Mouse (Mus musculus) midbrain, embryonic 15.5 days (tissue): Measurements from ENCODE around the gene Epyc. TPM values are rescaled to one million over a fixed set of nuclear protein-coding genes. Genes with fewer than 3 reads are reported as not detected.

ENCODE experiments used
- ATAC-seq: fragments of 200-750 bp; cut with Nextera tagmentation; replicated peaks from 2 replicates; pipeline ENCODE4 v1.8.0; 2017; ENCODE audit warnings: moderate TSS enrichment
- H3K27ac ChIP-seq: fragments of 300-500 bp; sonication (generic); 2 replicates; pipeline ENCODE4 v1.5.1; 2015; ENCODE audit warnings: mild to moderate bottlenecking, inconsistent platforms
- H3K27me3 ChIP-seq: fragments of 300-500 bp; sonication (generic); replicated peaks from 2 replicates; pipeline ENCODE4 v1.6.1; 2015; ENCODE audit warnings: inconsistent platforms
- H3K36me3 ChIP-seq: fragments of 300-500 bp; sonication (generic); replicated peaks from 2 replicates; pipeline ENCODE4 v1.6.1; 2015; ENCODE audit warnings: inconsistent platforms
- H3K4me1 ChIP-seq: fragments of 300-500 bp; sonication (generic); 2 replicates; pipeline ENCODE4 v1.6.1; 2015; ENCODE audit warnings: inconsistent platforms
- H3K4me2 ChIP-seq: fragments of 300-500 bp; sonication (generic); 2 replicates; pipeline ENCODE4 v1.6.1; 2015; ENCODE audit warnings: inconsistent platforms, mild to moderate bottlenecking, moderate library complexity
- H3K4me3 ChIP-seq: fragments of 300-500 bp; sonication (generic); 2 replicates; pipeline ENCODE4 v1.5.1; 2015; ENCODE audit warnings: mild to moderate bottlenecking, inconsistent platforms
- H3K9ac ChIP-seq: fragments of 300-500 bp; sonication (generic); 2 replicates; pipeline ENCODE4 v1.6.1; 2015; ENCODE audit warnings: mild to moderate bottlenecking, inconsistent platforms
- H3K9me3 ChIP-seq: fragments of 300-500 bp; sonication (generic); 2 replicates; pipeline ENCODE4 v1.6.1; 2016; ENCODE audit warnings: inconsistent platforms
- WGBS: fragments of 180-500 bp; shearing (Covaris S2); methylation state at CpG from one replicate; pipeline ENCODE4 v1.1.7; 2015; ENCODE audit warnings: mixed read lengths; 5-methylcytosine and 5-hydroxymethylcytosine counted together
- polyA plus RNA-seq: library from polyadenylated mRNA; unstranded; fragments of >200 nt; fragmentation: Nextera tagmentation; extraction: Ambion mirVana; gene quantifications from 2 replicates; pipeline ENCODE4 v1.2.1, GENCODE M21; 2015

The Epyc gene
- polyA plus RNA-seq, 1 experiment from 2014 or later, result 0.50 TPM

GRCm38 (mm10) chr10:97668656-97669055 lies 24.8 kb downstream of the Epyc start:
- Histone ChIP-seq H3K27ac (no peak overlapping the region), H3K4me2 (no peak overlapping the region), H3K4me1 (no peaks in the 10 kb centered on the region), H3K9me3 (no peaks in the 10 kb centered on the region), H3K9ac (no peak overlapping the region), H3K4me3 (no peak overlapping the region), H3K36me3 (no peaks in the 10 kb centered on the region), H3K27me3 (no peaks in the 10 kb centered on the region)
- WGBS, result 56% methylated on average over 4 of the region's 4 CpGs
- no peak for ATAC-seq

- H3K4me1 ChIP-seq, result no peaks in the 10 kb centered on the region
- H3K27ac ChIP-seq, result no peak overlapping the region
- H3K9ac ChIP-seq, result no peak overlapping the region
- H3K4me2 ChIP-seq, result no peak overlapping the region
- no peak for ATAC-seq
- WGBS, result 75% methylated on average over 4 of the region's 4 CpGs
- no peaks in the 10 kb centered on the region for H3K9me3 ChIP-seq
- no peak overlapping the region for H3K4me3 ChIP-seq
- H3K36me3 ChIP-seq, result no peaks in the 10 kb centered on the region
- H3K27me3 ChIP-seq, result no peaks in the 10 kb centered on the region
These were observed 26.3 kb downstream of the Epyc start for GRCm38 (mm10) chr10:97670202-97670601.

- H3K4me2 ChIP-seq, result no peak overlapping the region
- H3K9ac ChIP-seq, result no peak overlapping the region
- H3K4me3 ChIP-seq, result no peak overlapping the region
- no peak overlapping the region for H3K27ac ChIP-seq
- H3K4me1 ChIP-seq, result no peaks in the 10 kb centered on the region
- 68% methylated on average over 2 of the region's 2 CpGs for WGBS
- ATAC-seq, result no peak
- H3K27me3 ChIP-seq, result no peaks in the 10 kb centered on the region
- no peaks in the 10 kb centered on the region for H3K9me3 ChIP-seq
- H3K36me3 ChIP-seq, result no peaks in the 10 kb centered on the region
These were observed 29.4 kb downstream of the Epyc start for GRCm38 (mm10) chr10:97673239-97673638.

GRCm38 (mm10) chr10:97682981-97683380 lies 39.1 kb downstream of the Epyc start:
- no peaks in the 10 kb centered on the region for H3K9me3 ChIP-seq
- no peak for ATAC-seq
- H3K9ac ChIP-seq, result no peak overlapping the region
- no peak overlapping the region for H3K4me2 ChIP-seq
- H3K4me3 ChIP-seq, result no peak overlapping the region
- no peak overlapping the region for H3K27ac ChIP-seq
- H3K27me3 ChIP-seq, result no peaks in the 10 kb centered on the region
- H3K4me1 ChIP-seq, result no peaks in the 10 kb centered on the region
- no peaks in the 10 kb centered on the region for H3K36me3 ChIP-seq

- no peak for ATAC-seq
- 72% methylated on average over 1 of the region's 1 CpGs for WGBS
These were observed 43.3 kb downstream of the Epyc start for GRCm38 (mm10) chr10:97687198-97687597.

GRCm38 (mm10) chr10:97689425-97689824 lies 45.6 kb downstream of the Epyc start:
- no peak overlapping the region for H3K4me2 ChIP-seq
- H3K27ac ChIP-seq, result no peak overlapping the region
- H3K36me3 ChIP-seq, result no peaks in the 10 kb centered on the region
- H3K9ac ChIP-seq, result no peak overlapping the region
- 74% methylated on average over 3 of the region's 3 CpGs for WGBS
- no peaks in the 10 kb centered on the region for H3K4me1 ChIP-seq
- no peak overlapping the region for H3K4me3 ChIP-seq
- no peaks in the 10 kb centered on the region for H3K27me3 ChIP-seq
- 0 out of 2 replicates have a peak, but pooled peaks cover 4% of the 10 kb centered on the region for H3K9me3 ChIP-seq
- ATAC-seq, result peak; percentile 69

More at GRCm38 (mm10) chr10:97687198-97687597, 43.3 kb downstream of the Epyc start:
- H3K4me3 ChIP-seq, result no peak overlapping the region
- H3K36me3 ChIP-seq, result no peaks in the 10 kb centered on the region
- no peaks in the 10 kb centered on the region for H3K27me3 ChIP-seq
- no peak overlapping the region for H3K9ac ChIP-seq
- no peaks in the 10 kb centered on the region for H3K4me1 ChIP-seq
- no peak overlapping the region for H3K27ac ChIP-seq
- no peak overlapping the region for H3K4me2 ChIP-seq
- no peaks in the 10 kb centered on the region for H3K9me3 ChIP-seq

- H3K27me3 ChIP-seq, result no peaks in the 10 kb centered on the region
- no peak within 1 kb of the TSS for H3K4me3 ChIP-seq
- H3K4me1 ChIP-seq, result no peaks in the 10 kb centered on the region
- 74% methylated on average over 20 of the region's 20 CpGs for WGBS
- no peak within 1 kb of the TSS for H3K27ac ChIP-seq
- no peaks in the 10 kb centered on the region for H3K36me3 ChIP-seq
- H3K4me2 ChIP-seq, result no peak within 1 kb of the TSS
- no peak within 1 kb of the TSS for H3K9ac ChIP-seq
- H3K9me3 ChIP-seq, result 0 out of 2 replicates have a peak, but pooled peaks cover 4% of the 10 kb centered on the region
- ATAC-seq, result no peak
These were observed 49.0 kb downstream of the Epyc start, which contains the start of gene Ccer1 for GRCm38 (mm10) chr10:97692913-97693312. Ccer1 (plus strand) TSS chr10:97693059.

- H3K4me1 ChIP-seq, result no peaks in the 10 kb centered on the region
These were observed 49.7 kb downstream of the Epyc start for GRCm38 (mm10) chr10:97693398-97694135.

GRCm38 (mm10) chr10:97702321-97702720 lies 58.5 kb downstream of the Epyc start:
- ATAC-seq, result no peak
- H3K4me3 ChIP-seq, result no peak overlapping the region

More at GRCm38 (mm10) chr10:97693398-97694135, 49.7 kb downstream of the Epyc start:
- ATAC-seq, result no peak
- Histone ChIP-seq H3K4me2 (no peak overlapping the region), H3K27me3 (no peaks in the 10 kb centered on the region), H3K9me3 (0 out of 2 replicates have a peak, but pooled peaks cover 4% of the 10 kb centered on the region), H3K36me3 (no peaks in the 10 kb centered on the region), H3K27ac (no peak overlapping the region), H3K4me3 (no peak overlapping the region), H3K9ac (no peak overlapping the region)
- 92% methylated on average over 37 of the region's 37 CpGs for WGBS

GRCm38 (mm10) chr10:97704562-97704961 lies 60.7 kb downstream of the Epyc start:
- Histone ChIP-seq H3K27ac (no peak overlapping the region), H3K9ac (no peak overlapping the region), H3K4me1 (no peaks in the 10 kb centered on the region), H3K4me3 (no peak overlapping the region), H3K4me2 (no peak overlapping the region), H3K9me3 (no peaks in the 10 kb centered on the region), H3K27me3 (no peaks in the 10 kb centered on the region), H3K36me3 (no peaks in the 10 kb centered on the region)
- no peak for ATAC-seq
- WGBS, result 46% methylated on average over 1 of the region's 1 CpGs

More at GRCm38 (mm10) chr10:97702321-97702720, 58.5 kb downstream of the Epyc start:
- Histone ChIP-seq H3K4me2 (no peak overlapping the region), H3K4me1 (no peaks in the 10 kb centered on the region), H3K9ac (no peak overlapping the region), H3K36me3 (no peaks in the 10 kb centered on the region), H3K27ac (no peak overlapping the region), H3K27me3 (no peaks in the 10 kb centered on the region), H3K9me3 (no peaks in the 10 kb centered on the region)

- 2% methylated on average over 5 of the region's 5 CpGs for WGBS
- no peak; the same call in 1 of the 2 replicates for ATAC-seq
- H3K27ac ChIP-seq, result no peak overlapping the region
These were observed 68.8 kb downstream of the Epyc start for GRCm38 (mm10) chr10:97712687-97713086.

GRCm38 (mm10) chr10:97714584-97714983 lies 70.7 kb downstream of the Epyc start:
- Histone ChIP-seq H3K27me3 (no peaks in the 10 kb centered on the region), H3K4me1 (no peaks in the 10 kb centered on the region), H3K36me3 (no peaks in the 10 kb centered on the region), H3K9ac (no peak overlapping the region), H3K4me2 (no peak overlapping the region), H3K4me3 (no peak overlapping the region), H3K9me3 (no peaks in the 10 kb centered on the region), H3K27ac (no peak overlapping the region)
- ATAC-seq, result no peak
- 60% methylated on average over 4 of the region's 4 CpGs for WGBS

More at GRCm38 (mm10) chr10:97712687-97713086, 68.8 kb downstream of the Epyc start:
- Histone ChIP-seq H3K9me3 (no peaks in the 10 kb centered on the region), H3K4me2 (no peak overlapping the region), H3K4me3 (no peak overlapping the region), H3K27me3 (no peaks in the 10 kb centered on the region), H3K9ac (no peak overlapping the region), H3K4me1 (no peaks in the 10 kb centered on the region), H3K36me3 (no peaks in the 10 kb centered on the region)
